Mouse (Mus musculus) heart, adult 11 months (tissue): ENCODE data around the gene Gm13276.
A peak's percentile ranks its signal among the peaks of the same experiment; 100 is the strongest.
"Not testable (repeated sequence)": the region's sequence is repeated elsewhere in the genome, so short reads cannot be mapped to it uniquely, and the experiment has no call there.

Experiments
- DNase-seq: peaks from one replicate; pipeline ENCODE4 v3.0.0; 2022

The Gm13276 gene

DNA sequence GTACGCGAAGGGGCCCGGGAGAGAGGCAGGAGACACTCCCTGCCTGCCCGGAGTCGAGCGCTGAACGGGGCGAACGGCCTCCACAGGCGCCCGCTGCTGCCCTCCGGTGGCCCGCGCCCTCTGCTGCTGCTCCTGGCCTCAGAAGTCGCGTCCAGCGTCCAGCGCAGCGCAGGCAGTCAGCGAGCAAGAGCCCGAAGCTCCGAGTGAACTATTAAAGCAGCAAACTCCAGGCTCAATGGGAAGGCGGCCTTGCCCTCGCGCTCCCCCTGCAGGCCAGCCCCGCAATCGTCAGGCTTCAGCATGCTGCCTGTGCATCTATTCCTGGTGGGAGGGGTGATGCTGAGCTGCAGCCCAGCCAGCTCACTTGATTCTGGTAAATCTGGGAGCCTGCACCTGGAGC, at the start of gene Gm13276:
TSS of gene Gm13276 (plus strand) at position 301 of the 400 bp plus-strand sequence.
- not testable (repeated sequence) for DNase-seq

DNA sequence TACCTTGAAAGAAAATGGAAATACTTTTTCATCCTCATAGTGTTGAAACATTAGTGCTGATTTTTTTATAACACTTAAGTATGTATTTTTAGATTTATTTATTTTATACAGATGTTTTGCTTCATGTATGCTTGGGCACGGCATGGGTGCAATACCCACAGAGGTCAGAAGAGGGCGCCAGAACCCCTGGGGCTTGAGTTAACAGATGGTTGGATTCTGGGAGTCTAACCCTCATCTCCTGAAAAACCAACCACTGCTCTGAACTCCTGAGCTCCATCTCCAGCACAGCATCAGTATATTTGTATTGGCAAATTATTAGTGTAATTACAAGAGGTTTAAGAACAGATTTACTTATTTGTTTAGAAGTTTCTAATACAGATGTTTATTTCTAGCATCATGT, 47.0 kb upstream of the Gm13276 start:
- peak; percentile 90 for DNase-seq

DNA sequence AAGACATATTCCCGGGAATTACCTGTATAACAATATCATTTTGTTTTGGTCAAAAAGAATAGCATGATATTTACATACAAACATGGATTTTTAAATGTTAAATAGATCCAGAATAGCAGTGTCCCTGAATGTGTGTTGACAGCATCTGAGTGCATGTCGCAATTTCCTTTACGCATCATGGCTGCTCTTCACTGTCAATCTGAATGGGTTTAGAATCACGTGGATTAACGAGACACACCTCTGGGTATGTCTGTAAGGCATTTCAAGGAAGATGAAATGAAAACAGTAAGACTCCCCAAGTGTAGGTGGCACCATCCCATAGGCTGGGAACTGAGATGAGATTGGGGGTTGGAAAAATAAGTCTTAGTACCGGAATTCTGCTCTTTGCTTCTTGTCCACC, 46.5 kb upstream of the Gm13276 start:
- no peak for DNase-seq

DNA sequence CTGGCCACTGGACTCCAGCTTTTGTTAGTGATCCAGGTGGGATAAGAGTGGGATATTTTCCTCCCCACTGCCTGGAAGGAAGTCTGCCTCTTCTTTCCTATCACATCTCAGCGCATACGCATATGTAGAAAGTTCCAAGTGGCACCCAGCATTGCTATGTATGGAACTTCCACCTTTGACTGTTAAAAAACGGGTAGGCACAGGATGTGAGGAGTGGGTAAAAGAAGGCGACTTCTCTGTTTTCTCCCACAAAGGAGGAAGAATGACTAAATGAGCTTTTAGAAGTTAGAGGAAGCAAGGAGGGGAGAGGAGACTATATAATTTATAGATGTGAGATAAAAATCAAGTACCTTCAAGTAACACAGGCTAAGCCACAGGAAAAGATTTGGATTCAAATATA, 44.1 kb upstream of the Gm13276 start:
- no peak for DNase-seq

DNA sequence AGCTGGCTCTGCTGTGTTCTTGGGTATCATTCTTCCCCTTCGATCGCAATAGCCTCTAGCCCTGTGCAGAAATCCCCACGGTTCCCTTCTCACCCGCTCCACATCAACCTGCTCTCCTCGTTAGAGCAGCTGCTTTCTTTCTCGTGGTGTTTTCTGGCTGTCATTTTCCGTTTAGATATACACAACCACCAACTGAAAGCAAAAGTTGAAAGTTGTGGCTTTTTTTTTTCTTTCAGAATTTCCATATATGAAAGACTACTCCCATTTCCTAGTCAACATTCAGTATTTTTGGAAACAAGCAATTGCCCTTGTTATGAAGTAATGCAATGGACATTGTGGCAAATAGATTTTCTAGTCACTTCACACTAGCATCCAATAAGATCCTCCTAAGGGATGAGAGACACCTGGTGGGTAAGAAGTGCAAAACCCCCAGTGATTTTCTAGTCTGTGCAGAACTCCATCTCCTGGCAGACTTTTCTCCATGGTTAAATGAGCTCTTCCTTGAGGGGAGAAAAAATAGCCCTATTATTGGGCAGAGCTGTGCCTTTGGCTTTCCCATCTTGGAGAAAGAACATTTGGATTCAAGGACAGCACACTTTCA, 42.6 kb upstream of the Gm13276 start:
- DNase-seq, result peak; percentile 50

DNA sequence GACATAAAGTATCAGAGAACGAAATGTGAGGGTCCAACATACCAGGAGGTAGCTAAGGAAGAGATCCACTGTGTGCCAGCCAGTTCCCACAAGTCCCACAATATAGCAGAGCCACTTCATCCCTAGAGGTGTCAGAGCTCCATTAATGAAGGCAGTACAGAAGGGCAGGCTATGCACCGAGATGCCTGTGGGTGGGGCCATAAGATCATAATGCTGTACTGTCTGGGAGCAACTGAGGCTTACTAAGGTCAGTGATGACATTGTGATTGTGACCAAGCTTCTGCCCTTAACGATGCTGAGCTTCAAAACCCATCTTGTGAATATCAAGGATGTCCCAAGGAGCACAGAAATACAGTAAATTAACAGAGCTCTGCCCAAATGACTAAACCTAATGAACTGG, 41.3 kb upstream of the Gm13276 start:
- peak; percentile 84 for DNase-seq

DNA sequence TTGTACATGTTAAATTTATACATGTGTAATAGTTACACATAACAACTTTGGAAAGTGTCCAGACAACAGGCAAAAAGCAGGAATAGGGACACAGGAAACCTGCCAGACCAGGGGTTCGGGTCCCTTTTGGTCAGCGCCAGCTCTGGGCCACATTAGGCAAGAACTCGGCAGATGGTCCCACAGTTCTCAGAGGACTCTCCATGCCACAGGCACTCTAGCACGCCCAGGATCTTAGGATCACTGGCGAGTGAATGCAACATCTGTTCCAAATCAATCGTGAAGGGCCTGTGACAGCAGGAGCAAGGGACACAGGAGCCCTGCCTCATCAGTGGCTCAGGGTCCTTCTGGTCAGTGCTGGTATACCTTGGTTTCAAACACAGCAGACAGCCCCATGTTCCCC, 35.6 kb upstream of the Gm13276 start:
- DNase-seq, result peak; percentile 70

DNA sequence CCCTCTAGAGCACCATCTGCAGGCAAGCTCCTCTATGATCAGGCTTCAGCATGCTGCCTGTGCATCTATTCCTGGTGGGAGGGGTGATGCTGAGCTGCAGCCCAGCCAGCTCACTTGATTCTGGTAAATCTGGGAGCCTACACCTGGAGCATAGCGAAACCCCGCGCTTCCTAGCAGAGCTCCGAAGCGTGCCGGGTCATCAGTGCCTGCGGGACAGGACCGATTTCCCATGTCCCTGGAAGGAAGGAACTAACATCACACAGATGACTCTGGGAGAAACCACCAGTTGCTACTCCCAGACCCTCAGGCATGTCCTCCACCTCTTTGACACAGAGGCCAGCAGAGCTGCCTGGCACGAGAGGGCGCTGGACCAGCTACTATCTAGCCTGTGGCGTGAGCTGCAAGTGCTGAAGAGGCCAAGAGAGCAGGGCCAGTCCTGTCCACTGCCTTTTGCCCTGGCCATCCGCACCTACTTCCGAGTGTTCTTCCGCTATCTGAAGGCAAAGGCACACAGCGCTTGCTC, 30.6 kb upstream of the Gm13276 start, which contains the start of gene Gm13271:
TSS of gene Gm13271 (plus strand) at position 51 of the 523 bp plus-strand sequence.
- DNase-seq, result peak; percentile 99

DNA sequence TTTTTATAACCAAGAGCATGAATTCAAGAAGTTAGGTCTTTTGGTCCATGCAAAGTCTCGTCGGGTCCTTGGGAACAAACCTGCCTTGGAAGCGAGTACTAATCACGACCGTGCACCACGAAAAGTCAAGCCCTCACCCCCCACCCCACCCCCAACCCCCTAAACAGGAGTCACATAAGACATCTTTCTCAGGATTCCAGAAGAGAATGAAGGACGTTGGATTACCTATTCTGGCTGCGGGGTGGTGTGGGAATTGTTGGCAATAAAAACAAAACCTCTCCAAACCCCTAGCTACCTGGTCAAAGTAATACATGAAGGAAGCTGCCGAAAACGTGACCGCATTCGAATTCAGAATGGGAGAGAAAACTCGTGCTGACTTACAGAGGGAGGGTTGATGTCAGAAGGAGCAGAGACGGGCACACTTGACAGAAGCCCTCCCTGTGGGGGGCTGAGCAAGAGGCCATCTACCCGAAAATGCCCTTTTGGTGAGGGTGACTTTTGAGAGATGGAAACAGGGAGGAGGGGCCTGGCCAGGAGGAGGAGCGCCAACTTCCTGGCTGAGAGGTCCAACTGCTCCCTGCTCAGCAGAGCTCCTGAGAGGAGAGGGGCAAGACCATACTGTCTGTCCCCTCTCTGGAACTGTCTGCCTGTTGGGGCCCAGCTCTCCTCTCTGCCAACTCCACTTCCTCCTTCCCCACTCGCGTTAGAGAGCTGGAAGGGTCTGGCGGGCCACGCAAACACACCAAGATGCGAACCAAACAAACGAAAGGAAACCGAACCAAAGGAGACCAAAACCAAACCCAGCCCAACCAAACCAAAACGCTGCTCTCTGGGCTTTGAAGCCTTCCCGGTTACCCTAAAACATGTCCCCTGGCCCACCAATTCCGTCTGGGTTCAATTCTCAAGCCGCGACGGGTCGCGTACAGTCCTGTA, 28.7 kb upstream of the Gm13276 start:
- peak; percentile 89 for DNase-seq

DNA sequence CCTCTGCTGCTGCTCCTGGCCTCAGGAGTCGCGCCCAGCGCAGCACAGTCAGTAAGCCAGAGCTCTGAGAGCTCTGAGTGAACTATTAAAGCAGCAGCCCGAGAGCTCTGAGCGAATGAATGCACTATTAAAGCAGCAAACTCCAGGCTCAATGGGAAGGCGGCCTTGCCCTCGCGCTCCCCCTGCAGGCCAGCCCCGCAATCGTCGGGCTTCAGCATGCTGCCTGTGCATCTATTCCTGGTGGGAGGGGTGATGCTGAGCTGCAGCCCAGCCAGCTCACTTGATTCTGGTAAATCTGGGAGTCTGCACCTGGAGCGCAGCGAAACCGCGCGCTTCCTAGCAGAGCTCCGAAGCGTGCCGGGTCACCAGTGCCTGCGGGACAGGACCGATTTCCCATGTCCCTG, 27.9 kb upstream of the Gm13276 start:
- peak; percentile 99 for DNase-seq

DNA sequence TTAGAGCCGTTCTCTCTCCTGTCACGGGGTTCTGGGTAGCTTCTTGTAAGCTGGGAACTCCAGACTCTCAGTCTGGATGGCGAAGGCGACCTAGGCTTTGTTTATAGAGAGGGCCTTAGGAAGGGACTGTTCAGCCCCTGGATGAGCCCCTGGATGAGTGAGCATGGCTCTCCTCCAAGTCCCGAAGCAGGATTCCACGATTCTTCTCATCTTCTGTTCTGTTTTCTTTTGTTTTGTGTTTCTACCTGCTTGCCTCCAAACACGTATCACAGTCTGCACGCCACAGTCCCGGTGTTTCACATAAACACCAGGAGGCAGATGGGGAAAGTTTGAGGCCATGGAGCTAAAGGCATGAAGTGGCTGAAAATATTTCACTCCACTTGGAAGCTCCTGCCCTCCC, 26.8 kb upstream of the Gm13276 start:
- peak; percentile 93 for DNase-seq

DNA sequence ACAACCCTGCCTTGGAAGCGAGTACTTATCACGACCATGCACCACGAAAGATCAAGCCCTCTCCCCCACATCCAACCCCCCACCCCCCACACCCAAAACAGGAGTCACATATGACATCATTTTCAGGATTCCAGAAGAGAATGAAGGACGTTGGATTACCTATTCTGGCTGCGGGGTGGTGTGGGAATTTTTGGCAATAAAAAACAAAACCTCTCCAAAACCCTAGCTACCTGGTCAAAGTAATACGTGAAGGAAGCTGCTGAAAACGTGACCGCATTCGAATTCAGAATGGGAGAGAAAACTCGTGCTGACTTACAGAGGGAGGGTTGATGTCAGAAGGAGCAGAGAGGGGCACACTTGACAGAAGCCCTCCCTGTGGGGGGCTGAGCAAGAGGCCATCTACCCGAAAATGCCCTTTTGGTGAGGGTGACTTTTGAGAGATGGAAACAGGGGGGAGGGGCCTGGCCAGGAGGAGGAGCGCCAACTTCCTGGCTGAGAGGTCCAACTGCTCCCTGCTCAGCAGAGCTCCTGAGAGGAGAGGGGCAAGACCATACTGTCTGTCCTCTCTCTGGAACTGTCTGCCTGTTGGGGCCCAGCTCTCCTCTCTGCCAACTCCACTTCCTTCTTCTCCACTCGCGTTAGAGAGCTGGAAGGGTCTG, 25.8 kb upstream of the Gm13276 start, which contains the start of gene Gm13283:
TSS of gene Gm13283 (plus strand) at position 510 of the 659 bp plus-strand sequence.
- DNase-seq, result peak; percentile 97

DNA sequence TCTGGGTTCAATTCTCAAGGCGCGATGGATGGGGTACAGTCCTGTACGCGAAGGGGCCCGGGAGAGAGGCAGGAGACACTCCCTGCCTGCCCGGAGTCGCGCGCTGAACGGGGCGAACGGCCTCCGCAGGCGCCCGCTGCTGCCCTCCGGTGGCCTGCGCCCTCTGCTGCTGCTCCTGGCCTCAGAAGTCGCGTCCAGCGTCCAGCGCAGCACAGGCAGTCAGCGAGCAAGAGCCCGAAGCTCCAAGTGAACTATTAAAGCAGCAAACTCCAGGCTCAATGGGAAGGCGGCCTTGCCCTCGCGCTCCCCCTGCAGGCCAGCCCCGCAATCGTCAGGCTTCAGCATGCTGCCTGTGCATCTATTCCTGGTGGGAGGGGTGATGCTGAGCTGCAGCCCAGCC, 25.1 kb upstream of the Gm13276 start:
- peak; percentile 99 for DNase-seq

DNA sequence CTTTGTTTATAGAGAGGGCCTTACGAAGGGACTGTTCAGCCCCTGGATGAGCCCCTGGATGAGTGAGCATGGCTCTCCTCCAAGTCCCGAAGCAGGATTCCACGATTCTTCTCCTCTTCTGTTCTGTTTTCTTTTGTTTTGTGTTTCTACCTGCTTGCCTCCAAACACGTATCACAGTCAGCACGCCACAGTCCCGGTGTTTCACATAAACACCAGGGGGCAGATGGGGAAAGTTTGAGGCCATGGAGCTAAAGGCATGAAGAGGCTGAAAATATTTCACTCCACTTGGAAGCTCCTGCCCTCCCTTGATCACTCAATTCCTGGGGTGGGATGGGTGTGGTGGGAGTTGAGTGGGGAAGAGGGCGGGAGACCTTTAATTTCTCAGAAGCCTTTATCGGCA, 23.7 kb upstream of the Gm13276 start:
- DNase-seq, result peak; percentile 98

DNA sequence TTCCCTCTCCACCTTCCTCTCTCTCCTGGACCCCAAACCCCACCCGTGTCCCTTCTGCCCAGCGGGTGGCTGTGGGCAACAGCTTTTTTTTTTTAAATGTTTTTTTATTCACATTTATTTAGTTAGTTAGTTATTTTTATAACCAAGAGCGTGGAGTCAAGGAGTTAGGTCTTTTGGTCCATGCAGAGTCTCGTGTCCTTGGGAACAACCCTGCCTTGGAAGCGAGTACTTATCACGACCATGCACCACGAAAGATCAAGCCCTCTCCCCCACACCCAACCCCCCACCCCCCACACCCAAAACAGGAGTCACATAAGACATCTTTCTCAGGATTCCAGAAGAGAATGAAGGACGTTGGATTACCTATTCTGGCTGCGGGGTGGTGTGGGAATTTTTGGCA, 23.2 kb upstream of the Gm13276 start:
- DNase-seq, result peak; percentile 96

DNA sequence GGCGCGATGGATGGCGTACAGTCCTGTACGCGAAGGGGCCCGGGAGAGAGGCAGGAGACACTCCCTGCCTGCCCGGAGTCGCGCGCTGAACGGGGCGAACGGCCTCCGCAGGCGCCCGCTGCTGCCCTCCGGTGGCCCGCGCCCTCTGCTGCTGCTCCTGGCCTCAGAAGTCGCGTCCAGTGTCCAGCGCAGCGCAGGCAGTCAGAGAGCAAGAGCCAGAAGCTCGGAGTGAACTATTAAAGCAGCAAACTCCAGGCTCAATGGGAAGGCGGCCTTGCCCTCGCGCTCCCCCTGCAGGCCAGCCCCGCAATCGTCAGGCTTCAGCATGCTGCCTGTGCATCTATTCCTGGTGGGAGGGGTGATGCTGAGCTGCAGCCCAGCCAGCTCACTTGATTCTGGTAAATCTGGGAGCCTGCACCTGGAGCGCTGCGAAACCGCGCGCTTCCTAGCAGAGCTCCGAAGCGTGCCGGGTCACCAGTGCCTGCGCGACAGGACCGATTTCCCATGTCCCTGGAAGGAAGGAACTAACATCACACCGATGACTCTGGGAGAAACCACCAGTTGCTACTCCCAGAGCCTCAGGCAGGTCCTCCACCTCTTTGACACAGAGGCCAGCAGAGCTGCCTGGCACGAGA, 22.0 kb upstream of the Gm13276 start:
- DNase-seq, result peak; percentile 98

DNA sequence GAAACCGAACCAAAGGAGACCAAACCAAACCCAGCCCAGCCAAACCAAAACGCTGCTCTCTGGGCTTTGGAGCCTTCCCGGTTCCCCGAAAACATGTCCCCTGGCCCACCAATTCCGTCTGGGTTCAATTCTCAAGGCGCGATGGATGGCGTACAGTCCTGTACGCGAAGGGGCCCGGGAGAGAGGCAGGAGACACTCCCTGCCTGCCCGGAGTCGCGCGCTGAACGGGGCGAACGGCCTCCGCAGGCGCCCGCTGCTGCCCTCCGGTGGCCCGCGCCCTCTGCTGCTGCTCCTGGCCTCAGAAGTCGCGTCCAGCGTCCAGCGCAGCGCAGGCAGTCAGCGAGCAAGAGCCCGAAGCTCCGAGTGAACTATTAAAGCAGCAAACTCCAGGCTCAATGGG, 12.0 kb upstream of the Gm13276 start, which contains the start of gene Gm13290:
TSS of gene Gm13290 (plus strand) at position 301 of the 400 bp plus-strand sequence.
- DNase-seq, result not testable (repeated sequence)

DNA sequence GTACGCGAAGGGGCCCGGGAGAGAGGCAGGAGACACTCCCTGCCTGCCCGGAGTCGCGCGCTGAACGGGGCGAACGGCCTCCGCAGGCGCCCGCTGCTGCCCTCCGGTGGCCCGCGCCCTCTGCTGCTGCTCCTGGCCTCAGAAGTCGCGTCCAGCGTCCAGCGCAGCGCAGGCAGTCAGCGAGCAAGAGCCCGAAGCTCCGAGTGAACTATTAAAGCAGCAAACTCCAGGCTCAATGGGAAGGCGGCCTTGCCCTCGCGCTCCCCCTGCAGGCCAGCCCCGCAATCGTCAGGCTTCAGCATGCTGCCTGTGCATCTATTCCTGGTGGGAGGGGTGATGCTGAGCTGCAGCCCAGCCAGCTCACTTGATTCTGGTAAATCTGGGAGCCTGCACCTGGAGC, 8.9 kb upstream of the Gm13276 start, which contains the start of gene Gm13289:
TSS of gene Gm13289 (plus strand) at position 301 of the 400 bp plus-strand sequence.
- DNase-seq, result not testable (repeated sequence)

DNA sequence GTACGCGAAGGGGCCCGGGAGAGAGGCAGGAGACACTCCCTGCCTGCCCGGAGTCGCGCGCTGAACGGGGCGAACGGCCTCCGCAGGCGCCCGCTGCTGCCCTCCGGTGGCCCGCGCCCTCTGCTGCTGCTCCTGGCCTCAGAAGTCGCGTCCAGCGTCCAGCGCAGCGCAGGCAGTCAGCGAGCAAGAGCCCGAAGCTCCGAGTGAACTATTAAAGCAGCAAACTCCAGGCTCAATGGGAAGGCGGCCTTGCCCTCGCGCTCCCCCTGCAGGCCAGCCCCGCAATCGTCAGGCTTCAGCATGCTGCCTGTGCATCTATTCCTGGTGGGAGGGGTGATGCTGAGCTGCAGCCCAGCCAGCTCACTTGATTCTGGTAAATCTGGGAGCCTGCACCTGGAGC, 6.0 kb upstream of the Gm13276 start, which contains the start of gene Gm13272:
TSS of gene Gm13272 (plus strand) at position 301 of the 400 bp plus-strand sequence.
- not testable (repeated sequence) for DNase-seq

DNA sequence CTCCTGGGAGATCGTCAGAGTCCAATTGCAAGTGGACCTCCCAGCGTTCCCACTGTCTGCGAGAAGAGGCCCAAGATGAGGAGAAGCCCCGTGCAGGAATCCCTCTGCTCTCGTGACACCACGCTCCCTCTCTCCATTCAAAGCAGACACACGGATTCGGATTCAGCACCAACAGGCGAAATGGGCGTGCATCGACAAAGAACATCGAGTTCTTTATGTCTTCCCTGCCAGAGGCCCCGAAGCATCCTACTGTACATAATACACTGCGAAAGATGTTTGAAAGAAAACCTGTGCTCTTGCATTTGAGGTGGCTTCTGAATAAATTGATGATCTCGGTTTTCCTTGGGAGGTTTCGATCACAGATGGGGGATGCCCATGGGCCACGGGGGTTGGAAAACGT, 5.2 kb upstream of the Gm13276 start:
- peak; percentile 92 for DNase-seq

DNA sequence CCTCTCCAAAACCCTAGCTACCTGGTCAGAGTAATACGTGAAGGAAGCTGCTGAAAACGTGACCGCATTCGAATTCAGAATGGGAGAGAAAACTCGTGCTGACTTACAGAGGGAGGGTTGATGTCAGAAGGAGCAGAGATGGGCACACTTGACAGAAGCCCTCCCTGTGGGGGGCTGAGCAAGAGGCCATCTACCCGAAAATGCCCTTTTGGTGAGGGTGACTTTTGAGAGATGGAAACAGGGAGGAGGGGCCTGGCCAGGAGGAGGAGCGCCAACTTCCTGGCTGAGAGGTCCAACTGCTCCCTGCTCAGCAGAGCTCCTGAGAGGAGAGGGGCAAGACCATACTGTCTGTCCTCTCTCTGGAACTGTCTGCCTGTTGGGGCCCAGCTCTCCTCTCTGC, 3.7 kb upstream of the Gm13276 start, which contains the start of gene Ifnz:
TSS of gene Ifnz (plus strand) at position 301 of the 400 bp plus-strand sequence.
- DNase-seq, result not testable (repeated sequence)

DNA sequence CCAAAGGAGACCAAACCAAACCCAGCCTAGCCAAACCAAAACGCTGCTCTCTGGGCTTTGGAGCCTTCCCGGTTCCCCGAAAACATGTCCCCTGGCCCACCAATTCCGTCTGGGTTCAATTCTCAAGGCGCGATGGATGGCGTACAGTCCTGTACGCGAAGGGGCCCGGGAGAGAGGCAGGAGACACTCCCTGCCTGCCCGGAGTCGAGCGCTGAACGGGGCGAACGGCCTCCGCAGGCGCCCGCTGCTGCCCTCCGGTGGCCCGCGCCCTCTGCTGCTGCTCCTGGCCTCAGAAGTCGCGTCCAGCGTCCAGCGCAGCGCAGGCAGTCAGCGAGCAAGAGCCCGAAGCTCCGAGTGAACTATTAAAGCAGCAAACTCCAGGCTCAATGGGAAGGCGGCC, 3.2 kb upstream of the Gm13276 start:
- DNase-seq, result peak; percentile 94
